Mouse (Mus musculus) myocyte (in vitro differentiated cells): ENCODE results near the gene Rnf43.

ENCODE experiments used
- E2F4 ChIP-seq: IDR thresholded peaks from one replicate; pipeline ENCODE4 v1.6.1; 2011; ENCODE audit warnings: mild to moderate bottlenecking, control low read depth, moderate library complexity; ENCODE audit not compliant: insufficient read depth
- MAX ChIP-seq: IDR thresholded peaks from one replicate; pipeline ENCODE4 v1.6.1; 2011; ENCODE audit warnings: low read depth, mild to moderate bottlenecking, control low read depth
- MYOD1 ChIP-seq, 3 experiments: IDR thresholded peaks; one replicate each; pipeline ENCODE4 v1.6.1; 2011; ENCODE audit warnings: control low read depth in 2 of 3, low read depth in 2 of 3, mild to moderate bottlenecking in 2 of 3, moderate library complexity in 1 of 3; ENCODE audit not compliant: insufficient read length in 2 of 3, control insufficient read depth in 1 of 3
- POLR2A ChIP-seq: IDR thresholded peaks from one replicate; pipeline ENCODE4 v1.6.1; 2011; ENCODE audit warnings: low read depth, mild to moderate bottlenecking, control low read depth, moderate library complexity; ENCODE audit not compliant: insufficient read length
- POLR2AphosphoS2 ChIP-seq: IDR thresholded peaks from one replicate; pipeline ENCODE4 v1.6.1; 2011; ENCODE audit warnings: low read depth, control low read depth; ENCODE audit not compliant: insufficient read length
- USF1 ChIP-seq: IDR thresholded peaks from one replicate; pipeline ENCODE4 v1.6.1; 2011; ENCODE audit warnings: low read depth, mild to moderate bottlenecking, control low read depth, moderate library complexity

DNA sequence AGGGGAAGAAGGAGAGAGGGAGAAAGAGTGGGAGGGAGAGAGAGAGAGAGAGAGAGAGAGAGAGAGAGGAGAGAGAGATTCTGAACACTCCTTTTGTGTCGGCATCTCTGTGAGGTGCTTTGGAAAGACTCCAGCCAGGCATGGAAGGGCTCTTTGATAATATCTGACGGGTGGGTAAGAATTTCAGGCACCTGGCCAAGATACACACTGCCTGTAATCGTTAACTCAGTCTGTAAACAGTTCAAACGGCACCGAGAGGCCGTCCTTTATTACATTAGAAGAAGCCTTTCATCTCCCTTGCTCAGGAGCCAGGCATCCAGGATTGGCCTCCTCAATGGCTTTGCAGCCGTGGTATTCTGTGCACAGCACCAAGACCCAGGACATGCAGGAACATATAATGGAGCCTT is 26.9 kb downstream of the Rnf43 start:
- TF ChIP-seq POLR2AphosphoS2, result no peak
- no peak for TF ChIP-seq POLR2A
- no peak for TF ChIP-seq USF1
- TF ChIP-seq MAX, result no peak
- no peak for TF ChIP-seq E2F4
- no peak for TF ChIP-seq MYOD1 (IDR thresholded peaks at IDR 0.05; ENCODE audit: control insufficient read depth in 1 of 3, insufficient read length in 2 of 3, low read depth in 2 of 3)
